Mouse (Mus musculus) embryonic facial prominence, embryonic 14.5 days (tissue): ENCODE results near the gene Arhgap27. TPM values are rescaled to one million over a fixed set of nuclear protein-coding genes. Genes with fewer than 3 reads are reported as not detected.

Source experiments
- ATAC-seq: fragments of 200-750 bp; cut with Nextera tagmentation; 2 replicates; pipeline ENCODE4 v1.8.0; 2017; ENCODE audit warnings: low read depth, moderate number of reproducible peaks, moderate TSS enrichment
- DNase-seq: peaks from one replicate; pipeline ENCODE4 v3.0.0-alpha.2; 2015; ENCODE audit warnings: low spot score
- H3K27ac ChIP-seq: fragments of 300-500 bp; sonication (generic); replicated peaks from 2 replicates; pipeline ENCODE4 v1.5.1; 2014; ENCODE audit warnings: low read depth, mild to moderate bottlenecking, low read length, moderate library complexity
- H3K27me3 ChIP-seq: fragments of 300-500 bp; sonication (generic); replicated peaks from 2 replicates; pipeline ENCODE4 v1.6.1; 2014; ENCODE audit warnings: low read length; ENCODE audit not compliant: control insufficient read depth, insufficient read depth
- H3K36me3 ChIP-seq: fragments of 300-500 bp; sonication (generic); 2 replicates; pipeline ENCODE4 v1.6.1; 2014; ENCODE audit warnings: low read length, mixed read lengths; ENCODE audit not compliant: control insufficient read depth, insufficient read depth
- H3K4me1 ChIP-seq: fragments of 300-500 bp; sonication (generic); 2 replicates; pipeline ENCODE4 v1.6.1; 2014; ENCODE audit warnings: antibody characterized with exemption, low read length; ENCODE audit not compliant: control insufficient read depth, insufficient read depth
- H3K4me2 ChIP-seq: fragments of 300-500 bp; sonication (generic); 2 replicates; pipeline ENCODE4 v1.6.1; 2014; ENCODE audit warnings: low read depth, mild to moderate bottlenecking, low read length, moderate library complexity, mixed read lengths
- H3K4me3 ChIP-seq: fragments of 300-500 bp; sonication (generic); 2 replicates; pipeline ENCODE4 v1.5.1; 2014; ENCODE audit warnings: low read depth, mild to moderate bottlenecking, low read length
- H3K9ac ChIP-seq: fragments of 300-500 bp; sonication (generic); 2 replicates; pipeline ENCODE4 v1.6.1; 2014; ENCODE audit warnings: low read depth, mild to moderate bottlenecking, low read length, moderate library complexity, mixed read lengths
- H3K9me3 ChIP-seq: fragments of 300-500 bp; sonication (generic); 2 replicates; pipeline ENCODE4 v1.6.1; 2016; ENCODE audit warnings: low read length; ENCODE audit not compliant: control insufficient read depth
- WGBS: fragments of 180-500 bp; shearing (Covaris S2); extraction: QIAGEN DNeasy Blood & Tissue Kit; methylation state at CpG from one replicate; pipeline ENCODE4 v1.1.7; 2014; 5-methylcytosine and 5-hydroxymethylcytosine counted together
- polyA plus RNA-seq: library from polyadenylated mRNA; unstranded; fragments of >200 nt; fragmentation: Nextera tagmentation; extraction: Ambion mirVana; gene quantifications from 2 replicates; pipeline ENCODE4 v1.2.1, GENCODE M21; 2014

Gene Arhgap27
- polyA plus RNA-seq, 1 experiment from 2014 or later, result 8.6 TPM

DNA sequence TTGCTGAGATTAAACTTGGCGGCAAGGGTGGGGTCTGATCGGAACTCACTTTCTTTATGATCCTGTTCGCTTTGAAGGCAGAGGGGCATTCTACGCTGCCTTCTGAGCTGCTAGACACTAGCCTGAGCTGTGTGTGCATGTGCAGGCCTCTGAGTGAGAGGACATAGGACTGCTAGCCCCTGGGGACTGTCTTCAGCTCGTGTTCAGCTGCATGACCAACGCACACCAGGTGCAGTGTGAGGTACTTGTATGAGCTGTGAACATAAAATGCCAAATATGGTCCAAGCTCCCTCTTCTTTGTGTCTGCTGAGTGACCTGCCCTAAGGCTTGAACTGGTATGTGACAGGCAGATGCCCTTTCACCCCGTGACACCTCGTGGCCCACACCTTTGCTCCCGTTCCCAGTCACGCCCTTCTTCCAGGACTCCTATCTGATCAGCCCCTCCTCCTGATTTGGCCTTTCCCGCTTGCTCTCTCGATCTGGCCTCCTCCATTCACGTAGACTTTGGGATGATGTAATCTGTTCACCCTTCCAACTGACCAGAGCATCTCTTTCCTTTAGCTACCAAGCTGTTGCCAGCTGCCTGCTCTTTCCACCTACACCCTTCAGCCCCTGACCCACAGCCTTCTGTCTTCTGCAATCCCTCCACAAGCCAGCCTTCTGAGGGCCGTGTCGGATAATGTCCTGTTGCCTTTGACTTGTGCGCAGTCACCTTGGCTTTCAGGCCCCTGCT is 6.4 kb downstream of the Arhgap27 start:
- no peak overlapping the region for H3K4me2 ChIP-seq
- ATAC-seq, result no peak
- WGBS, result 76% methylated on average over 16 of the region's 16 CpGs
- H3K4me1 ChIP-seq, result peaks cover 21% of the 10 kb centered on the region; the same call in 1 of the 2 replicates
- H3K36me3 ChIP-seq, result no peaks in the 10 kb centered on the region
- no peak for DNase-seq
- 0 out of 2 replicates have a peak, but pooled peaks cover 3% of the 10 kb centered on the region for H3K9me3 ChIP-seq
- peaks cover 25% of the 10 kb centered on the region for H3K27me3 ChIP-seq
- H3K9ac ChIP-seq, result no peak overlapping the region
- H3K4me3 ChIP-seq, result no peak overlapping the region
- H3K27ac ChIP-seq, result no peak overlapping the region

DNA sequence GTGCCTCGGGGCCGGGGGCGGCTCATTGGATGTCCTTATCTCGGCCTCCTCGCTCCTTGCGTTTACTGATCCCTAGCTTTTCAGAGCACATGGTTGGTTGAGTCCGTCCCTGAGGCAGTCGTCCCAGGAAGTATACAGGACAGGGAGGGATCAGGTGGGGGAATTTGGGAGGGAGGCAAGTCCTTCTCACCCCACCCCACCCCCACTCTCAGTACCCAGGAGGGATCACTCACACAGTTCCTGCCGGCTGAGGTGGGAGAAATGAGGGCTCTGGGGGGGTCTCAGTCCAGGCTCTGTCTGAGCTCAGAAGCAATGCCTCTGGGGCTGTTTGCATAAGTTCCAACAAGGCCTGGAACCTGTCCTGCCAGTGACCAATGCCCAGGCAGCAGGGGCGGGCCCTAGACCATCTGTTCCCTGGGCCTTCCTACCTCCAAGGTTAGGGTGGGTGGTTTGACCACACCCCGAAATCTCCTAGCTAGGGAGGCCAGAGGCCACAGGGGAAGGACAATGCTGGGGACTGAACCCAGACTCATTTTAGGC is 7.4 kb downstream of the Arhgap27 start:
- 0 out of 2 replicates have a peak overlapping the region, but pooled peaks have one; percentile 18 for H3K4me2 ChIP-seq
- no peak for ATAC-seq
- H3K27ac ChIP-seq, result no peak overlapping the region
- H3K4me1 ChIP-seq, result peaks cover 20% of the 10 kb centered on the region; the same call in 1 of the 2 replicates
- H3K9ac ChIP-seq, result no peak overlapping the region
- no peak overlapping the region for H3K4me3 ChIP-seq
- WGBS, result 34% methylated on average over 6 of the region's 11 CpGs
- H3K9me3 ChIP-seq, result 0 out of 2 replicates have a peak, but pooled peaks cover 3% of the 10 kb centered on the region
- peaks cover 15% of the 10 kb centered on the region for H3K27me3 ChIP-seq
- H3K36me3 ChIP-seq, result no peaks in the 10 kb centered on the region
- DNase-seq, result no peak

DNA sequence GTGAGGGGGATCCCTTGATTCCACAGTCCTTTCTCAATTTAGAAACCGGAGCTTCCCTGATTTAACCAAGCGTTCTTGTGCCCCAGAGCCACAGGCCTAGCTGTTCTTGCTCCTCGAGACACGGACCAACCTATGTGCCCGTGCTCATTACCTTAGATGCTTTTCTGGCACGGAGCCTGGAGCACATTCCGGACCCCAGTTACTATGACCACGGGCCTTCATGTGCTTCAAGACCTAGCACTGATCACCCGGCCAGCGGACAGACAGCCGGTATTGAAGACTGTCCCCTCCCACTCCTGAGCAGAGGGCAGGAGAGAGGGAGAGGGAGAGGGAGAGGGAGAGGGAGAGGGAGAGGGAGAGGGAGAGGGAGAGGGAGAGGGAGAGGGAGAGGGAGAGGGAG is 8.2 kb downstream of the Arhgap27 start:
- no peak overlapping the region for H3K4me2 ChIP-seq
- H3K9me3 ChIP-seq, result 0 out of 2 replicates have a peak, but pooled peaks cover 3% of the 10 kb centered on the region
- WGBS, result 12% methylated on average over 11 of the region's 11 CpGs
- H3K9ac ChIP-seq, result no peak overlapping the region
- H3K4me3 ChIP-seq, result no peak overlapping the region
- ATAC-seq (no peak), DNase-seq (peak; percentile 54)
- no peaks in the 10 kb centered on the region for H3K36me3 ChIP-seq
- H3K4me1 ChIP-seq, result peaks cover 17% of the 10 kb centered on the region; the same call in 1 of the 2 replicates
- H3K27me3 ChIP-seq, result peaks cover 10% of the 10 kb centered on the region; the same call in 1 of the 2 replicates
- H3K27ac ChIP-seq, result no peak overlapping the region

- Histone ChIP-seq H3K9me3 (peaks cover 6% of the 10 kb centered on the region; the same call in 1 of the 2 replicates), H3K27me3 (no peaks in the 10 kb centered on the region), H3K36me3 (no peaks in the 10 kb centered on the region), H3K4me3 (no peak overlapping the region), H3K9ac (no peak overlapping the region), H3K4me2 (no peak overlapping the region), H3K4me1 (peaks cover 10% of the 10 kb centered on the region; the same call in 1 of the 2 replicates), H3K27ac (no peak overlapping the region)
- ATAC-seq (no peak), DNase-seq (no peak)
- 63% methylated on average over 3 of the region's 3 CpGs for WGBS
Measured at GRCm38 (mm10) chr11:103354033-103354432, 9.5 kb downstream of the Arhgap27 start.

- Histone ChIP-seq H3K4me2 (no peak overlapping the region), H3K4me3 (no peak overlapping the region), H3K9me3 (peaks cover 6% of the 10 kb centered on the region; the same call in 1 of the 2 replicates), H3K27me3 (no peaks in the 10 kb centered on the region), H3K27ac (no peak overlapping the region), H3K36me3 (no peaks in the 10 kb centered on the region), H3K4me1 (peaks cover 8% of the 10 kb centered on the region; the same call in 1 of the 2 replicates), H3K9ac (no peak overlapping the region)
- ATAC-seq, result no peak
- WGBS, result 80% methylated on average over 5 of the region's 5 CpGs
- no peak for DNase-seq
Measured at GRCm38 (mm10) chr11:103352239-103352814, 11.2 kb downstream of the Arhgap27 start.

GRCm38 (mm10) chr11:103350711-103351315 is 12.7 kb downstream of the Arhgap27 start:
- no peak overlapping the region for H3K9ac ChIP-seq
- peaks cover 6% of the 10 kb centered on the region; the same call in 1 of the 2 replicates for H3K9me3 ChIP-seq
- H3K36me3 ChIP-seq, result no peaks in the 10 kb centered on the region
- no peaks in the 10 kb centered on the region for H3K27me3 ChIP-seq
- H3K27ac ChIP-seq, result no peak overlapping the region
- H3K4me3 ChIP-seq, result no peak overlapping the region
- DNase-seq (no peak), ATAC-seq (no peak)
- H3K4me1 ChIP-seq, result peaks cover 6% of the 10 kb centered on the region
- WGBS, result 90% methylated on average over 12 of the region's 12 CpGs
- no peak overlapping the region for H3K4me2 ChIP-seq

DNA sequence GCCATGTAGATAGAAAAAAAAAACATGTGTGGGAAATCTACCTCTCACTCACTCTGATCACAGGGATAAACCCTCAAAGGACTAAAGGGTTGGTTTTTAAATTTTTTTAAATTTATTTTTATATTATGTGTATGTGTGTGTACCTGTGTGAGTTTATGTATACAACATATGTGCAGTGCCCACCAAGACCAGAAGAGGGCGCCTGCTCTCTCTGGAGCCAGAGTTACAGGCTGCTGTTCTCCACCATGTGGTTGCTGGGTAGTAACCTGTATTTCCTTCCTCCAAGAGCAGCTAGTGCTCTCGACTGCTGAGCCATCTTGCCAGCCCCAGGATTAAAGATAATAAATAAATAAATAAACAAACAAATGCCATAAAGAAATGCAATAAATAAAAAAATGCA is 13.8 kb downstream of the Arhgap27 start:
- 80% methylated on average over 2 of the region's 2 CpGs for WGBS

GRCm38 (mm10) chr11:103346657-103347056 is 16.8 kb downstream of the Arhgap27 start:
- Histone ChIP-seq H3K9ac (no peak overlapping the region), H3K4me2 (no peak overlapping the region), H3K27ac (no peak overlapping the region), H3K9me3 (peaks cover 3% of the 10 kb centered on the region; the same call in 1 of the 2 replicates), H3K27me3 (no peaks in the 10 kb centered on the region), H3K4me3 (no peak overlapping the region), H3K4me1 (no peaks in the 10 kb centered on the region; the same call in 1 of the 2 replicates), H3K36me3 (no peaks in the 10 kb centered on the region)
- DNase-seq (peak; percentile 48), ATAC-seq (peak; percentile 24; the same call in 1 of the 2 replicates)
- 64% methylated on average over 5 of the region's 5 CpGs for WGBS

More for the DNA sequence above, 13.8 kb downstream of the Arhgap27 start:
- ATAC-seq (no peak), DNase-seq (no peak)
- no peaks in the 10 kb centered on the region for H3K27me3 ChIP-seq
- peaks cover 6% of the 10 kb centered on the region; the same call in 1 of the 2 replicates for H3K9me3 ChIP-seq
- H3K9ac ChIP-seq, result no peak overlapping the region
- no peak overlapping the region for H3K27ac ChIP-seq
- no peak overlapping the region for H3K4me3 ChIP-seq
- H3K36me3 ChIP-seq, result no peaks in the 10 kb centered on the region
- peaks cover 3% of the 10 kb centered on the region; the same call in 1 of the 2 replicates for H3K4me1 ChIP-seq
- H3K4me2 ChIP-seq, result no peak overlapping the region
